Mouse (Mus musculus) myocyte (in vitro differentiated cells): Measurements from ENCODE around the gene Kif13a. TPM values are rescaled to one million over a fixed set of nuclear protein-coding genes. Genes with fewer than 3 reads are reported as not detected.

Experiments used
- H3K27me3 ChIP-seq: one replicate; pipeline ENCODE4 v1.6.1; 2011; ENCODE audit not compliant: control insufficient read depth, insufficient read depth, insufficient read length
- H3K36me3 ChIP-seq: one replicate; pipeline ENCODE4 v1.6.1; 2011; ENCODE audit not compliant: control insufficient read depth, insufficient read depth
- H3K4me2 ChIP-seq: one replicate; pipeline ENCODE4 v1.6.1; 2011; ENCODE audit warnings: low read depth, control low read depth
- H3K4me3 ChIP-seq: one replicate; pipeline ENCODE4 v1.5.1; 2011; ENCODE audit warnings: mild to moderate bottlenecking, control low read depth, moderate library complexity
- H3K79me2 ChIP-seq: one replicate; pipeline ENCODE4 v1.6.1; 2011; ENCODE audit not compliant: control insufficient read depth, insufficient read depth
- H3ac ChIP-seq: one replicate; pipeline ENCODE4 v1.6.1; 2011; ENCODE audit not compliant: control insufficient read depth, insufficient read length
- CEBPB ChIP-seq: IDR thresholded peaks from 2 replicates; pipeline ENCODE4 v1.6.1; 2011; ENCODE audit warnings: mild to moderate bottlenecking, moderate library complexity; ENCODE audit not compliant: poor library complexity, insufficient read depth, severe bottlenecking
- E2F4 ChIP-seq: IDR thresholded peaks from one replicate; pipeline ENCODE4 v1.6.1; 2011; ENCODE audit warnings: mild to moderate bottlenecking, control low read depth, moderate library complexity; ENCODE audit not compliant: insufficient read depth
- MAX ChIP-seq: IDR thresholded peaks from one replicate; pipeline ENCODE4 v1.6.1; 2011; ENCODE audit warnings: low read depth, mild to moderate bottlenecking, control low read depth
- MYOD1 ChIP-seq, 3 experiments: IDR thresholded peaks; one replicate each; pipeline ENCODE4 v1.6.1; 2011; ENCODE audit warnings: control low read depth in 2 of 3, low read depth in 2 of 3, mild to moderate bottlenecking in 2 of 3, moderate library complexity in 1 of 3; ENCODE audit not compliant: insufficient read length in 2 of 3, control insufficient read depth in 1 of 3
- MYOG ChIP-seq, 3 experiments: IDR thresholded peaks; one replicate each; pipeline ENCODE4 v1.6.1; 2011; ENCODE audit warnings: control low read depth in 2 of 3, low read depth in 2 of 3, mild to moderate bottlenecking in 2 of 3; ENCODE audit not compliant: insufficient read length in 2 of 3, control insufficient read depth in 1 of 3, insufficient read depth in 1 of 3
- POLR2A ChIP-seq: IDR thresholded peaks from one replicate; pipeline ENCODE4 v1.6.1; 2011; ENCODE audit warnings: low read depth, mild to moderate bottlenecking, control low read depth, moderate library complexity; ENCODE audit not compliant: insufficient read length
- POLR2AphosphoS2 ChIP-seq: IDR thresholded peaks from one replicate; pipeline ENCODE4 v1.6.1; 2011; ENCODE audit warnings: low read depth, control low read depth; ENCODE audit not compliant: insufficient read length
- REST ChIP-seq: IDR thresholded peaks from one replicate; pipeline ENCODE4 v1.6.1; 2011; ENCODE audit warnings: mild to moderate bottlenecking, control low read depth, moderate library complexity; ENCODE audit not compliant: insufficient read depth, insufficient read length
- SRF ChIP-seq: IDR thresholded peaks from one replicate; pipeline ENCODE4 v1.6.1; 2011; ENCODE audit warnings: low read depth; ENCODE audit not compliant: control insufficient read depth, insufficient read length
- TCF12 ChIP-seq: IDR thresholded peaks from one replicate; pipeline ENCODE4 v1.6.1; 2011; ENCODE audit warnings: mild to moderate bottlenecking, control low read depth; ENCODE audit not compliant: poor library complexity, insufficient read depth, severe bottlenecking
- TCF3 ChIP-seq: IDR thresholded peaks from one replicate; pipeline ENCODE4 v1.6.1; 2011; ENCODE audit warnings: low read depth, control low read depth; ENCODE audit not compliant: insufficient read length
- USF1 ChIP-seq: IDR thresholded peaks from one replicate; pipeline ENCODE4 v1.6.1; 2011; ENCODE audit warnings: low read depth, mild to moderate bottlenecking, control low read depth, moderate library complexity
- polyA plus RNA-seq: library from polyadenylated mRNA; unstranded; fragments of >200 nt; fragmentation: generic; extraction: Trizol; gene quantifications from one replicate; pipeline ENCODE4 v1.2.1, GENCODE M21; 2012; ENCODE audit warnings: missing spikeins

Kif13a gene
- polyA plus RNA-seq, 1 experiment: 15.4 TPM

GRCm38 (mm10) chr13:46818374-46818773, 111.3 kb downstream of the Kif13a start:
- no peaks in the 10 kb centered on the region for H3K36me3 ChIP-seq
- no peak overlapping the region for H3K4me3 ChIP-seq
- H3ac ChIP-seq: no peak overlapping the region
- no peak for TF ChIP-seq USF1
- TF ChIP-seq POLR2AphosphoS2: no peak
- no peak for TF ChIP-seq TCF12
- TF ChIP-seq CEBPB: no peak
- TF ChIP-seq MAX: no peak
- no peak for TF ChIP-seq REST
- no peak for TF ChIP-seq MYOG (IDR thresholded peaks at IDR 0.05; ENCODE audit: control insufficient read depth in 1 of 3, insufficient read depth in 1 of 3, insufficient read length in 2 of 3, low read depth in 2 of 3)
- TF ChIP-seq POLR2A: no peak
- TF ChIP-seq TCF3: no peak
- no peak for TF ChIP-seq SRF
- TF ChIP-seq E2F4: no peak
- no peak for TF ChIP-seq MYOD1 (IDR thresholded peaks at IDR 0.05; ENCODE audit: control insufficient read depth in 1 of 3, insufficient read length in 2 of 3, low read depth in 2 of 3)
- H3K79me2 ChIP-seq: no peaks in the 10 kb centered on the region
- H3K27me3 ChIP-seq: no peaks in the 10 kb centered on the region
- no peak overlapping the region for H3K4me2 ChIP-seq

GRCm38 (mm10) chr13:46812648-46813184, 117.0 kb downstream of the Kif13a start:
- H3K79me2 ChIP-seq: no peaks in the 10 kb centered on the region
- H3K27me3 ChIP-seq: no peaks in the 10 kb centered on the region
- no peak overlapping the region for H3K4me3 ChIP-seq
- peak overlapping the region; percentile 12 for H3K4me2 ChIP-seq
- H3K36me3 ChIP-seq: peaks cover 3% of the 10 kb centered on the region
- H3ac ChIP-seq: no peak overlapping the region
- TF ChIP-seq POLR2AphosphoS2 (no peak), MYOD1 (IDR thresholded peaks at IDR 0.05; ENCODE audit: control insufficient read depth in 1 of 3, insufficient read length in 2 of 3, low read depth in 2 of 3) (peak; percentile 62 to 85 (median 81)), TCF12 (peak; percentile 18)

GRCm38 (mm10) chr13:46811696-46812095, 118.0 kb downstream of the Kif13a start:
- Histone ChIP-seq H3K4me2 (no peak overlapping the region), H3K4me3 (no peak overlapping the region), H3ac (no peak overlapping the region), H3K27me3 (no peaks in the 10 kb centered on the region), H3K36me3 (peaks cover 3% of the 10 kb centered on the region), H3K79me2 (no peaks in the 10 kb centered on the region)
- TF ChIP-seq USF1: no peak
- no peak for TF ChIP-seq MYOG (IDR thresholded peaks at IDR 0.05; ENCODE audit: control insufficient read depth in 1 of 3, insufficient read depth in 1 of 3, insufficient read length in 2 of 3, low read depth in 2 of 3)
- TF ChIP-seq SRF: no peak
- TF ChIP-seq POLR2AphosphoS2: no peak
- TF ChIP-seq E2F4: no peak
- no peak for TF ChIP-seq POLR2A
- no peak for TF ChIP-seq TCF12
- no peak for TF ChIP-seq MAX
- TF ChIP-seq CEBPB: no peak
- no peak for TF ChIP-seq MYOD1 (IDR thresholded peaks at IDR 0.05; ENCODE audit: control insufficient read depth in 1 of 3, insufficient read length in 2 of 3, low read depth in 2 of 3)
- TF ChIP-seq TCF3: no peak
- TF ChIP-seq REST: no peak

GRCm38 (mm10) chr13:46810613-46811012, 119.1 kb downstream of the Kif13a start:
- Histone ChIP-seq H3K27me3 (no peaks in the 10 kb centered on the region), H3ac (no peak overlapping the region), H3K4me2 (no peak overlapping the region), H3K4me3 (no peak overlapping the region), H3K36me3 (peaks cover 3% of the 10 kb centered on the region), H3K79me2 (no peaks in the 10 kb centered on the region)
- TF ChIP-seq TCF3 (no peak), USF1 (no peak)

- Histone ChIP-seq H3K4me3 (no peak overlapping the region), H3K27me3 (no peaks in the 10 kb centered on the region), H3ac (no peak overlapping the region), H3K36me3 (peaks cover 3% of the 10 kb centered on the region), H3K4me2 (no peak overlapping the region), H3K79me2 (no peaks in the 10 kb centered on the region)
- TF ChIP-seq MYOG (IDR thresholded peaks at IDR 0.05; ENCODE audit: control insufficient read depth in 1 of 3, insufficient read depth in 1 of 3, insufficient read length in 2 of 3, low read depth in 2 of 3) (no peak), CEBPB (no peak), E2F4 (no peak), MYOD1 (IDR thresholded peaks at IDR 0.05; ENCODE audit: control insufficient read depth in 1 of 3, insufficient read length in 2 of 3, low read depth in 2 of 3) (peak in 1 of 3 experiments; percentile 62), POLR2AphosphoS2 (no peak)
These were observed 119.6 kb downstream of the Kif13a start for GRCm38 (mm10) chr13:46810098-46810497.

GRCm38 (mm10) chr13:46807901-46808300, 121.8 kb downstream of the Kif13a start:
- H3K4me3 ChIP-seq: no peak overlapping the region
- no peak for TF ChIP-seq SRF
- no peaks in the 10 kb centered on the region for H3K27me3 ChIP-seq
- H3K79me2 ChIP-seq: no peaks in the 10 kb centered on the region
- H3K36me3 ChIP-seq: peaks cover 3% of the 10 kb centered on the region
- H3K4me2 ChIP-seq: no peak overlapping the region
- H3ac ChIP-seq: no peak overlapping the region
